Mouse (Mus musculus) gastrocnemius, adult 18-20 months (tissue): ENCODE data around the gene Egfl8. TPM values are rescaled to one million over a fixed set of nuclear protein-coding genes. Genes with fewer than 3 reads are reported as not detected.

Experiments
- DNase-seq: peaks from one replicate; pipeline ENCODE4 v3.0.0; 2021; ENCODE audit warnings: low spot score
- total RNA-seq, 2 experiments: library from RNA; stranded (reverse); gene quantifications; 2 replicates each; pipeline ENCODE4 v1.2.3; 2021

Egfl8 gene
- total RNA-seq, 2 experiments from 2014 or later, result 1.6 to 3.3 TPM

DNA sequence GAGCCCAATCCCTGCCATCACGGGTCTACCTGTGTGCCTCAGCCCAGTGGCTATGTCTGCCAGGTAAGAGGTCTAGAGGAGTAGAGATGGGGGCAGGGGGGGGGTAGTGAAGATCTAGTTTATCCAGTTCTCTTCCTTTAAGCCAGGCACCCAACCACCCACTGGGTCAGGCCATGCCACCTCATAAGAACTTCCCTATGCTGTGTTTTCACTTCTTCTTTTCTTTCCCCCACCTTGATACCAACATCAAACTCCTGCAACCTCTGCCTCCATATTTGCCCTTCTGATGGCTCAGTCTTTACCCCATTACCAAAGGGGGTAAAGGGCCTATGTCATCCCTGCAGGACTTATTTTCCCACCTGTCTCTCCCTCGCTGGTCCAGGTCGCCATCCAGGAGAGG, 37.7 kb downstream of the Egfl8 start:
- no peak for DNase-seq

DNA sequence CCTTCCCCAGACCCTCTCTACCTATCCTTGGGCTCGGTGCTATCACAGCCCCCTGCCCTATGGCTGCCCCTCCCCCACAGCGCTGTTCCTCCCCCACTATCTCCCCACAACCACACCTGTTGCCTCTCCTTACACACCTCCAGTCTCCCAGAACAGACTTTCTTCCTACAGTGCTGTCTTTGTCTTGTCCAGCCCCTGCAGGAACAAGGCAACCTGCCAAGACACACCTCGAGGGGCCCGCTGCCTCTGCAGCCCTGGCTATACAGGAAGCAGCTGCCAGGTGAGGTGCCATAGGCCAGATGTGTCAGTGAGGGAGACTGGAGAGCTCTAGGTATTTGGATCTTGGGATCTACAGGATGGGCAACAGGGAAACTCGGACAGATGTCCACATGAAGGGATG, 39.2 kb downstream of the Egfl8 start:
- DNase-seq, result no peak

- no peak for DNase-seq
Measured at GRCm38 (mm10) chr17:34572361-34572760, 43.4 kb downstream of the Egfl8 start.

DNA sequence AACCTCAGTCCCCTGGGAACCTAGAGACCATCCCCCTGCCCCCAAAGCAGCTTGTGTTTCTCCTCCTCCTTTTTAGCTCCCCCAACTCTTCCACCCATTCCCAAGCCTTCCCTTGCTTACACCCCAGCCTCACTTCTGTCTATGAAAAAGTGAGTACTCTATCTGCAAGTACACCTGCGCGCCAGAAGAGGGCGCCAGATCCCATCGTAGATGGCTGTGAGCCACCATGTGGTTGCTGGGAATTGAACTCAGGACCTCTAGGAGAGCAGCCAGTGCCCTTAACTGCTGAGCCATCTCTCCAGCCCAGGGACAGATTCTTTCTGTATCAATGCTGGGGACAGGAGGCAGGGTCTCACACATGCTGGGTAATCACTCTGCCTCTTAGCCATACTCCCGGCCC, 43.9 kb downstream of the Egfl8 start:
- DNase-seq, result no peak

GRCm38 (mm10) chr17:34569919-34570318, 45.9 kb downstream of the Egfl8 start:
- no peak for DNase-seq

DNA sequence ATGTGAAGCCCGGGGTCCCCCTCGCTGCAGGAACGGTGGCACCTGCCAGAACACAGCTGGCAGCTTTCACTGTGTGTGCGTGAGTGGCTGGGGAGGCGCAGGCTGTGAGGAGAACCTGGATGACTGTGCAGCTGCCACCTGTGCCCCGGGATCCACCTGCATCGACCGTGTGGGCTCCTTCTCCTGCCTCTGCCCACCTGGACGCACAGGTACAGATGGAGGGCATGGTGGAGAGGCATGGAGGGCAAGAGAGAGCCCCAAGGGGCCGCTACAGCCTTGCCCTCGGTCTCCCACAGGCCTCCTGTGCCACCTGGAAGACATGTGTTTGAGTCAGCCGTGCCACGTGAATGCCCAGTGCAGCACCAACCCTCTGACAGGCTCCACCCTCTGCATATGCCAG, 47.4 kb downstream of the Egfl8 start:
- DNase-seq, result no peak

- DNase-seq, result no peak
Measured at GRCm38 (mm10) chr17:34567311-34567710, 48.5 kb downstream of the Egfl8 start.

DNA sequence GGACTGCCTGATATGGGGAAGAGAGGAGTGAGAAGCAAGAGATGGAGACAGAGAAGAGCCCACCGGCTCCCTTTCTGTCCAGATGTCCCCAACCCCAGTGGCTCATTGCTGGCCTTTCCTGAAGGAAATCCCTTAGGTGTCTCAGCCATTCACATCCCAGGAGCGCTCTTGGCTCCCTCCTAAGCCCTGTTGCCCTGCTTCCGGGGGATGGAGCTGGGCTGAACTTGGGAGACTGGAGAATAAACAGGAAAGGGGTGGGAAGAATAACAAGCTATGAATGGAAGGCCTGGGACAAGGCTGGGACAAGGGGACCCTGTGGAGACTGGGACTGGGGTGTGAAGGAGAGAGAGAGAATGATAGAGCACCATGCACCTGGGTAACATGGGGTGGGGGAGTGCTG, 51.0 kb downstream of the Egfl8 start:
- DNase-seq, result peak; percentile 29

DNA sequence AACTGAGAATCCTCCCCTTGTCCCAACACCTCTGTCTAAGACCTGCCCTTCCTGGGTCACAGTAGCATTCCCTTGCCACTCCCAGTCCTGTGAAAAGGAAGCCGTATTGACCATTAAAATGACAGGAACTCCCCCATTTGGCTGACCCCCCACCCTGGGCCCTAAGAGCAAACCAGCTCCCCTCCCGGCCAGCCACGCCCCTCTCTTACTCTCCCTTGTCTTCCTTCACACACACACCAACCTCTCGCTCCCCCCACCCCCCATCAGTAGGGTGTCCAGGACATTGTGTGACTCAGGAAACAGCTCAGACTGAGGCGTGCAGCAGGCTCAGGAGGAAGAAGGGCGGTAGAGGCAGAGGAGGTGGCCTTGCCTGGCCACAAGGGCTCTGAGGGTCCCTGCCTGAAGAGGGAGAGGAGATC, 51.8 kb downstream of the Egfl8 start, which contains the start of gene Notch4:
Notch4 (plus strand) TSS at position 266 of the 419 bp plus-strand sequence.
- peak; percentile 28 for DNase-seq

GRCm38 (mm10) chr17:34563354-34563753, 52.4 kb downstream of the Egfl8 start:
- no peak for DNase-seq

Other genes starting within 250 kb of the Egfl8 start
- not detected for gene Btnl1, start 238.8 kb downstream of the Egfl8 start, total RNA-seq
- not detected for gene BC051142, start 217.2 kb downstream of the Egfl8 start, total RNA-seq
- not detected for gene Btnl4, start 138.7 kb downstream of the Egfl8 start, total RNA-seq
- not detected for gene Btnl6, start 98.6 kb downstream of the Egfl8 start, total RNA-seq
- gene Notch4, start 51.7 kb downstream of the Egfl8 start, total RNA-seq, result 1 to 10 TPM; 8.0 to 8.9 TPM
- 1 to 10 TPM; 1.2 to 1.5 TPM for gene Gpsm3, start 26.2 kb downstream of the Egfl8 start, total RNA-seq
- gene Pbx2, start 24.7 kb downstream of the Egfl8 start, total RNA-seq, result 10 to 100 TPM; 12.0 to 12.2 TPM
- gene Ager, start 18.1 kb downstream of the Egfl8 start, total RNA-seq, result not detected
- 10 to 100 TPM; 22.0 to 22.1 TPM for gene Rnf5, start 12.3 kb downstream of the Egfl8 start, total RNA-seq
- 10 to 100 TPM; 81.6 to 87.7 TPM for gene Agpat1, start 11.7 kb downstream of the Egfl8 start, total RNA-seq
- gene Ppt2, start 12.5 kb upstream of the Egfl8 start, total RNA-seq, result 10 to 100 TPM; 36.0 to 38.3 TPM
- gene Prrt1, start 13.6 kb upstream of the Egfl8 start, total RNA-seq, result under 1 TPM; 0.30 to 0.38 TPM
- 1 to 10 TPM; 5.7 to 6.0 TPM for gene Fkbpl, start 28.8 kb upstream of the Egfl8 start, total RNA-seq
- gene Atf6b, start 31.2 kb upstream of the Egfl8 start, total RNA-seq, result 1 to 10 TPM; 5.9 to 7.9 TPM
- 10 to 100 TPM; 28.3 to 32.8 TPM for gene Tnxb, start 54.6 kb upstream of the Egfl8 start, total RNA-seq
- 10 to 100 TPM in 1 of 2 experiments, 1 to 10 TPM in 1; 4.3 to 11.7 TPM for gene C4b, start 127.9 kb upstream of the Egfl8 start, total RNA-seq
- gene Cyp21a1, start 188.6 kb upstream of the Egfl8 start, total RNA-seq, result under 1 TPM in 1 of 2 experiments, not detected in 1; 0.21 TPM
- 1 to 10 TPM; 6.6 to 7.6 TPM for gene Stk19, start 221.0 kb upstream of the Egfl8 start, total RNA-seq
- gene Dxo, start 221.0 kb upstream of the Egfl8 start, total RNA-seq, result 1 to 10 TPM; 8.3 to 8.8 TPM
- gene Skiv2l, start 234.2 kb upstream of the Egfl8 start, total RNA-seq, result 10 to 100 TPM; 20.8 to 21.3 TPM
- gene Nelfe, start 234.4 kb upstream of the Egfl8 start, total RNA-seq, result 10 to 100 TPM in 1 of 2 experiments, 1 to 10 TPM in 1; 9.0 to 12.0 TPM
- gene Cfb, start 246.5 kb upstream of the Egfl8 start, total RNA-seq, result 1 to 10 TPM; 2.9 to 6.9 TPM